Mouse (Mus musculus): Measurements from ENCODE around the gene Kcne2. TPM values are rescaled to one million over a fixed set of nuclear protein-coding genes. Genes with fewer than 3 reads are reported as not detected.

Gene Kcne2
- polyA plus RNA-seq, 1 experiment, result not detected

- Histone ChIP-seq H3K27me3 (replicated peaks) (peaks cover 64% of the 10 kb centered on the region), H3K4me1 (peaks cover 6% of the 10 kb centered on the region), H3K36me3 (replicated peaks; ENCODE audit: low read length) (no peaks in the 10 kb centered on the region), H3K4me3 (replicated peaks) (no peak overlapping the region), H3K9me3 (no peaks in the 10 kb centered on the region)
- no peak for TF ChIP-seq GATA1 (IDR thresholded peaks at IDR 0.05; ENCODE audit: borderline replicate concordance, low read length)
- TF ChIP-seq FLI1 (IDR thresholded peaks at IDR 0.05; ENCODE audit: low read length), result no peak
Observed at GRCm38 (mm10) chr16:92324309-92325061, 32.3 kb downstream of the Kcne2 start.

- Histone ChIP-seq H3K9me3 (no peaks in the 10 kb centered on the region), H3K27me3 (replicated peaks) (peaks cover 66% of the 10 kb centered on the region), H3K4me1 (peaks cover 4% of the 10 kb centered on the region), H3K4me3 (replicated peaks) (no peak overlapping the region), H3K36me3 (replicated peaks; ENCODE audit: low read length) (no peaks in the 10 kb centered on the region)
- TF ChIP-seq GATA1 (IDR thresholded peaks at IDR 0.05; ENCODE audit: borderline replicate concordance, low read length), result no peak
- no peak for TF ChIP-seq FLI1 (IDR thresholded peaks at IDR 0.05; ENCODE audit: low read length)
Observed at GRCm38 (mm10) chr16:92325062-92325406, 32.8 kb downstream of the Kcne2 start.

- Histone ChIP-seq H3K4me1 (peaks cover 16% of the 10 kb centered on the region), H3K4me3 (replicated peaks) (no peak overlapping the region), H3K27me3 (replicated peaks) (peaks cover 58% of the 10 kb centered on the region), H3K9me3 (no peaks in the 10 kb centered on the region), H3K36me3 (replicated peaks; ENCODE audit: low read length) (no peaks in the 10 kb centered on the region)
- TF ChIP-seq FLI1 (IDR thresholded peaks at IDR 0.05; ENCODE audit: low read length) (no peak), GATA1 (IDR thresholded peaks at IDR 0.05; ENCODE audit: borderline replicate concordance, low read length) (no peak)
Observed at GRCm38 (mm10) chr16:92327911-92328310, 35.7 kb downstream of the Kcne2 start.

- Histone ChIP-seq H3K4me1 (peaks cover 16% of the 10 kb centered on the region), H3K4me3 (replicated peaks) (no peak overlapping the region), H3K9me3 (no peaks in the 10 kb centered on the region), H3K27me3 (replicated peaks) (peaks cover 62% of the 10 kb centered on the region), H3K36me3 (replicated peaks; ENCODE audit: low read length) (no peaks in the 10 kb centered on the region)
- TF ChIP-seq GATA1 (IDR thresholded peaks at IDR 0.05; ENCODE audit: borderline replicate concordance, low read length) (no peak), FLI1 (IDR thresholded peaks at IDR 0.05; ENCODE audit: low read length) (no peak)
Observed at GRCm38 (mm10) chr16:92330966-92331365, 38.8 kb downstream of the Kcne2 start.

- Histone ChIP-seq H3K4me1 (peaks cover 23% of the 10 kb centered on the region), H3K27me3 (replicated peaks) (peaks cover 45% of the 10 kb centered on the region), H3K9me3 (no peaks in the 10 kb centered on the region), H3K36me3 (replicated peaks; ENCODE audit: low read length) (no peaks in the 10 kb centered on the region), H3K4me3 (replicated peaks) (no peak overlapping the region)
- TF ChIP-seq GATA1 (IDR thresholded peaks at IDR 0.05; ENCODE audit: borderline replicate concordance, low read length) (no peak), FLI1 (IDR thresholded peaks at IDR 0.05; ENCODE audit: low read length) (no peak)
Observed at GRCm38 (mm10) chr16:92334600-92334999, 42.4 kb downstream of the Kcne2 start.

GRCm38 (mm10) chr16:92336280-92336679 is 44.1 kb downstream of the Kcne2 start:
- Histone ChIP-seq H3K9me3 (no peaks in the 10 kb centered on the region), H3K4me1 (peaks cover 21% of the 10 kb centered on the region), H3K4me3 (replicated peaks) (peak overlapping the region; percentile 5), H3K27me3 (replicated peaks) (peaks cover 53% of the 10 kb centered on the region), H3K36me3 (replicated peaks; ENCODE audit: low read length) (no peaks in the 10 kb centered on the region)
- TF ChIP-seq GATA1 (IDR thresholded peaks at IDR 0.05; ENCODE audit: borderline replicate concordance, low read length) (no peak), FLI1 (IDR thresholded peaks at IDR 0.05; ENCODE audit: low read length) (no peak)

- no peaks in the 10 kb centered on the region for H3K36me3 ChIP-seq (replicated peaks; ENCODE audit: low read length)
- no peaks in the 10 kb centered on the region for H3K9me3 ChIP-seq
- peak overlapping the region; percentile 81 for H3K4me3 ChIP-seq (replicated peaks)
- TF ChIP-seq FLI1 (IDR thresholded peaks at IDR 0.05; ENCODE audit: low read length) (no peak), GATA1 (IDR thresholded peaks at IDR 0.05; ENCODE audit: borderline replicate concordance, low read length) (no peak)
- H3K27me3 ChIP-seq (replicated peaks), result peaks cover 27% of the 10 kb centered on the region
- peaks cover 39% of the 10 kb centered on the region for H3K4me1 ChIP-seq
Observed at GRCm38 (mm10) chr16:92340612-92341511, 48.7 kb downstream of the Kcne2 start.

- TF ChIP-seq FLI1 (IDR thresholded peaks at IDR 0.05; ENCODE audit: low read length), result no peak
- TF ChIP-seq GATA1 (IDR thresholded peaks at IDR 0.05; ENCODE audit: borderline replicate concordance, low read length), result no peak
- H3K27me3 ChIP-seq (replicated peaks), result peaks cover 13% of the 10 kb centered on the region
- no peaks in the 10 kb centered on the region for H3K36me3 ChIP-seq (replicated peaks; ENCODE audit: low read length)
- no peaks in the 10 kb centered on the region; the same call in 1 of the 2 replicates for H3K9me3 ChIP-seq
- peak overlapping the region; percentile 57 for H3K4me3 ChIP-seq (replicated peaks)
- peaks cover 40% of the 10 kb centered on the region for H3K4me1 ChIP-seq
Observed at GRCm38 (mm10) chr16:92345177-92345576, 53.0 kb downstream of the Kcne2 start.

- Histone ChIP-seq H3K4me1 (peaks cover 29% of the 10 kb centered on the region), H3K27me3 (replicated peaks) (peaks cover 10% of the 10 kb centered on the region), H3K9me3 (no peaks in the 10 kb centered on the region; the same call in 1 of the 2 replicates), H3K4me3 (replicated peaks) (no peak overlapping the region), H3K36me3 (replicated peaks; ENCODE audit: low read length) (no peaks in the 10 kb centered on the region)
- TF ChIP-seq FLI1 (IDR thresholded peaks at IDR 0.05; ENCODE audit: low read length) (no peak), GATA1 (IDR thresholded peaks at IDR 0.05; ENCODE audit: borderline replicate concordance, low read length) (no peak)
Observed at GRCm38 (mm10) chr16:92346297-92346916, 54.2 kb downstream of the Kcne2 start.

Other genes with a start within 250 kb of the Kcne2 start
- gene Mrps6, start 234.1 kb upstream of the Kcne2 start, polyA plus RNA-seq (2012; ENCODE audit: insufficient read depth, low replicate concordance), result 13.9 TPM in 1 of 2 replicates, not detected in the other
- gene Gm49711, start 234.1 kb upstream of the Kcne2 start, polyA plus RNA-seq (2012; ENCODE audit: insufficient read depth, low replicate concordance), result not detected in 2 replicates
- not detected in 2 replicates for gene Slc5a3, start 234.1 kb upstream of the Kcne2 start, polyA plus RNA-seq (2012; ENCODE audit: insufficient read depth, low replicate concordance)
- 18.6 TPM in 1 of 2 replicates, not detected in the other for gene Smim11, start 8.9 kb downstream of the Kcne2 start, polyA plus RNA-seq (2012; ENCODE audit: insufficient read depth, low replicate concordance)
- not detected in 2 replicates for gene Fam243, start 29.1 kb downstream of the Kcne2 start, polyA plus RNA-seq (2012; ENCODE audit: insufficient read depth, low replicate concordance)
- 0.02 TPM in 1 of 2 replicates, not detected in the other for gene Kcne1, start 67.1 kb downstream of the Kcne2 start, polyA plus RNA-seq (2012; ENCODE audit: insufficient read depth, low replicate concordance)
- 2.4 and 3.6 TPM in 2 replicates for gene Rcan1, start 178.5 kb downstream of the Kcne2 start, polyA plus RNA-seq (2012; ENCODE audit: insufficient read depth, low replicate concordance)
- not detected in 2 replicates for gene Clic6, start 193.3 kb downstream of the Kcne2 start, polyA plus RNA-seq (2012; ENCODE audit: insufficient read depth, low replicate concordance)

Data from megakaryocyte, embryonic 14.5 days (primary cell).